Mouse (Mus musculus) lung, postnatal 14 days (tissue): ENCODE measurements around the gene Gm49387.

Experiments
- DNase-seq: peaks from one replicate; pipeline ENCODE4 v3.0.0; 2021

Gene Gm49387

DNA sequence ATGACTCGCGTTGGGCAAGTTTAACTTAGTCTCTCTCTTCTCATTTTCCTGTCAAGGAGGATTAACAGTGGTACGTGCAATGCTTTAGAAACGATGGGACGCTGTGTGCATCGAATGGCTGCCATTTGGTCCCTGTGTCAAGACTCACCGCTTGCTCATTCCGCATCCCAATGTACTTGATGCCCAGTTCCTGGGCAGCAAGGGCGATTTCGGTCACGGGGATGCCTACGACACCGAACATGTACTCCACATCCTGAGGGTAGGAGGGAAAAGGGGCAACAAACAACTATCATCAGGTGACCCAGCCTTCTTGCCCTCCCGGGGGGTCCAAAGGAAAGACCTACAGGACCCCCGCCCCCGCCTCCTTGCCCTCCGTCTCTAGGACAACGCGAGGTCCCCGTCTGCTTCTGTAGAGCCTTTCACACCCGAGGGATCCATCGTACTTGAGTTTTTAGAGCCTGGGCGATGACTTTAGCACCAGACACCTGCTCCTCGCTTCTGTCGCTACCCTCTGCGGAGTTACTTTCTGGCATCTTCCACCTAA is at the start of gene Gm49387:
TSS of gene Gm49387 (minus strand) at position 533 of the 544 bp plus-strand sequence.
- no peak for DNase-seq

- DNase-seq, result no peak
Observed at GRCm38 (mm10) chr14:31686231-31686630, 45.6 kb upstream of the Gm49387 start.

DNA sequence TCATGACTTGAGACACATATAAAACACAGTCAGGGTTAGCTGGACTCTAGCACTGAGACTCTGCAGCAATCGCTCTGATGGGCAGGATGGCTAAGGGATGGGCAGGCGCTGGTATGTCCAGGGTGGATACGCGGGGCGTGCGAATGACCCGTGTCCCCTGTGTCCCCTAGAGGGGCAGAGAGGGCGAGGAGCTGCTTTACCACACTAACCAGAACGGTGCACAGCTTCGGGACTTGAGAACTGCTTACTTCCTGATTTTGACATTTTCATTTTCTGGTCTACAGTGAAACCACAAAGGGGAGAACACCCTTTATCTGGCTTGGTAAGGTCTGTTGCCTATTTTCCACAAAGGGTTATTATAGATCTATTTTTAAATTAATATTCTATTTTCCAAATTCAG is 45.0 kb upstream of the Gm49387 start:
- no peak for DNase-seq

DNA sequence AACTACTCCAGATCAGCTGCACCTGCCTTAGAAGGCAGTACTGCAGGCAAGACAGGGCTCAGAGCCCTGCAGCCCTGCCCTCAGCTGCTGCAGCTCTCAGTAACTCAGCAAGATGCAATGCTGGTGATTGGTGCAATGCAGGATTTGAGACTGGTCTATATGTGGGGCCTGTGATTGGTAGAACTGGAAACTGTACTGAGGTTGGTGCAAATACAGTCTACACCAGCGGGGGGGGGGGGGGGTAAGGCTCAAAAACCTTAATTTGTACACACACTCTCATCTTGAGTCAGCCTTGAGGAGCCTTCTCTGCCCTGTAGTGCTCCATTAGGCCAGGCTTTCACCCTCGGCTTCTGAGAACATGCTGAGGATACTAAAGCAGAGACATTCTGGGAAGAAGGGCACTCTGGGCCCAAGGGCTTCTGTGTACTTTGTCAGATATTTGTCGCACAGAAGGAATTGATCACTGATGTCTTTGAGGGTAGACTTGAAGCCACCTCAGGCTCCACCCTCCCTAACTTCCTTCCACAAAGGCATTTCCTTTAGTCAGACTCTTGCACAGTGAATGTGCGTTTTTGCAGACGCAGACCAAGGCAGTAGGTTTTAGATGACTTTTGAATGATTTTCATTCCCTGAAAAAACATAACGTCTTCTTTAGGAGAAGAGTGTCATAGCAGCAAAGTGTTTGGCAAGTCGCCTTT is 43.8 kb upstream of the Gm49387 start:
- DNase-seq, result no peak

DNA sequence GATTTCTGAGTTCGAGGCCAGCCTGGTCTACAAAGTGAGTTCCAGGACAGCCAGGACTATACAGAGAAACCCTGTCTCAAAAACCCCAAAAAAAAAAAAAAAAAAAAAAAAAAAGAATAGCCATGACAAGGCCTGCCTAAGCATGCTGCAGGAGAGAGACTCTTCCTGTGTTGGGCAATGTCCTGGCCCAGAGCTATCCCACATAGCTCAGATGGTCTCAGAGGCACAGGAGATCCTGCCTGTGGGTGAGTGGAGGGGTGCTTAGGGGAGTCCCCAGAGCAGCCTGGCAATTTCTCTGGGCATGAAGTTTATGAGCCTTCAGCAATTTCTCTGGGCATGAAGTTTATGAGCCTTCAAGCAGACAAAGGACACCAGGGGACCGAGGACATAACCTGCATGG is 42.9 kb upstream of the Gm49387 start:
- DNase-seq, result no peak

DNA sequence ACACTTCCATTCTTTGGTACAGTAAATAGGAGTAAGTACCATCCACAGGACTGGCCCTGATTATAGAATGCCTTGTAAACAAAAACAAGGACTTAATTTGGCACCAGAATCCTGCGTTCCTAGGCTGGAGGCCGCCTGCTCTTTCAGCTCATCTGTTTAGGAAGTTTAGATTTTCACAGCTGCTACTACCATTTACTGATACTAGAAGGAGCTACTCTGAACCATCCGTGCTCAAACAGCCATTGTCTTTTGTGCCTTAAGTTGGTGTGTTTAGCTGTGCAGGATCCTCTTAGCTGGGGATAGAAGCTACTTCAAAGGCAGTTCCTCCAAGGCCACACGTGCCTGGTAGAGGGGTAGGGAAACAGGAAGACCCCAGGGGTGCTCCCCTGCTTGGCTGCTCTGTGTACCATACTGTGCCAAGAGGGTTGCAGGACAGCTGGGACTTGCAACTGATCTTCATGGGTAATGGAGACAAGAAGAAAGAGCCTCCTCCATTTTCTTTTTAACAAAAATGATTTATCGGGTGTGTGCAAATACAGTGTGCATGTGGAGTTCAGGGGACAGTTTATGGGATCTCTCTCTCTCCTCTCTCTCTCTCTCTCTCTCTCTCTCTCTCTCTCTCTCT is 41.4 kb upstream of the Gm49387 start:
- DNase-seq, result no peak

- no peak for DNase-seq
Observed at GRCm38 (mm10) chr14:31681291-31681690, 40.6 kb upstream of the Gm49387 start.

DNA sequence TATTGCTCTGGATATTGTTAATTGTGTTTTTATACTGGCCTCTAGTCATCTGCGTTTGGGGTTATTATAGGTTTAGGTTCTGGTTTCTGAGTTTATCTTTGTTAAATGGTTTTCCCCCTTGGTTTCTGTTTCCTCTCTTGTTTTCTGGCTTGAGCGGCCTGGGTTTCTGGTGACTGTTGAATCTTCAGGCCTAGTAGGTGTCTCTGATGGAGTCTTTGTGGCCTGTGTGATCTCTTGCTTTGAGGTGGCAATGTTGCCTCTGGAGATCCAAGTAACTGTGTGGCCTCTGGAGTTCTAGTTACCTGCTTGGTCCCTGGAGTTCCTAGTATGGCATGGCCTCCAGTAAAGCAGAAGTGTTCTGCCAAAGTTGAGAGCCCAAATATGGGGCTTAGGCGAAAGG is 40.0 kb upstream of the Gm49387 start:
- DNase-seq, result no peak

DNA sequence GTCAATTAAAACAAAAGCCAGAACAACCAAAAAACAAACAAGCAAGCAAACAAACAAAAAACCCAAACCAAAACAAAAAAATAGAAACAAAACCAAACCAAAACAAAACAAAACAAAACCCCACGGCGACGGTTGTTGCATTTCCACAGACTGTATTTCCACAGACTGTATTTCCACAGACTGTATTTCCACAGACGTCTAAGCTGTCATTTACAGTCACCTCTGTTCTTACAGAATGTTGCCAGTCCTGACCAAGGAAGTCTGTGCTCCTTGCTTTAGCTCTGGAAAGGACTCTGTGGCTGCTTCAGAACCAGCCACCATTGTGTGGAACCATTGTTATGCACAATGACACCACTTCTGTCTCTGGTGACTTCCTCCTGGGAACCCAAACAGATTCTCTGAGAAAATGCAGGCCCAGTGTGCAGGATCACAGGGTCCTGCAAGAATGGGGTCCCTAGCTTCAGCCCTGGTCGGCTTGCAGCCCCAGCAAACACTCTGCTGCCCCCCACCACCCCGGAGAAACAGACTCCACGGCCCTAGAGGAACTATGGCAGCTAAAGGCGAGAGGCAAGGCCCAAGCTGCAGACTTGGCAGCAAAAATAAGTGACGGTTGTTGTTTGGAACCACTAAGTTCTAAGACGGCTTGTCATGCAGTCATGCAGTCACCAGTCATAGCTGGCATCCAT is 31.1 kb upstream of the Gm49387 start:
- no peak for DNase-seq

DNA sequence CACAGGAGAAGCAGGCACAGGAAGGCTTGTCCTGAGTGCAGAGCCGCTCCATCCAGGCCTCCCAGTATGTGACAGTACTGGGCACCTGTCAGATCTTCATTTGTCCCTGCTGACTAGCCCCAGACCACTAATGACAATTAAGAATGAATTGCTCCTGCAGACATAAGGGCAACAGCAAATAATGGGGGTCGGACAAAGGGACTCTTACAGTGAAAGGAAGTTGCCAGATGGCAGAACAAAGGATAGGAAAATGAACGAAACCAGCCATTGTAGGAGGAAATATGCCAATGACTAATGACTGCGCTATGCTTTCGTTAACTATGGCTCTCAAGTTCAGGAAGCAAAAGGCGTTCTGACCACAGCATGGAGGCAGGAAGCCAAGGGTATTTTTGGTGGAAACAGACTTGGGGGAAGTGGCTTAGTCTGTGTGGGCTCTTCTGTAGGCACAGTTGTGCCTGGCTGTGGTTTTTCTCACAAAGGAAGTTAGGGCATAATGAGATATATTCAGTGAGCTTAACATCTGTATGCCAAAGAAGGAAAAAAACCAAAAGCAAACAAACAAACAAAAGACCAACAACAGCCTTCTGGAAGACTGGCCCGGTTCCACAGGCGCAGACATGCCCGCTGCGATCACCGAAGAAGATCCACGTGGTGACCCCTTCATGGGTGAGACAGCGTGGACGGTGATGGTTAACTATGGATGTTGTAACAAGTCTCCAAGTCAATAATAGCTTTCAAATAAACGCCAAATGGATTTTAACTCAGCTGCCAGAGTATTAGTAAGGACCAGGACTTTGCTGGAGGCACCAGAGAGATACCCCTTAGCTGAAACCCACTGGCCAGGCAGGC is 29.2 kb upstream of the Gm49387 start:
- DNase-seq, result peak; percentile 57

DNA sequence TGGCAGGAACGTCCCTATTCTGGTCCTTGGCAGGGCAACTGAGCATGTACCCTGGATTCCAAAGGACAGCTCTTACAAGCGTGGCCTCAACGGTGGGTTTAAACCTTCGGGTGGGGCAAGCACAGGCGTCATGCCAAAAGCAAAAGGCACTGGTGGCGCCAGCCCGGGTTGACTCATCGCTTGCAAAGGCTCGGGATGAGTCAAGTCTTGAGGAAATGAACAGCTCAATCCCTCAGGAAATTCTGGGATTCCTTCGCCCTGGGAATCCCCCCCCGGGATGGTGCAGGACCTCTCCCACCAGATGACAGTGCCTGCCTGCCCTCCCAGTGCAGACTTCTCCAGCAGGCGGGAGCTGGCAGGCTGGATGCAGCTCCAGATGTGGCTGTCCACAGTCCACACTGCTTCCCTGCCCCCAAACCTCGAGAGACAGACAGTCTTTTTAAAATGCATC is 28.5 kb upstream of the Gm49387 start:
- DNase-seq, result peak; percentile 70

DNA sequence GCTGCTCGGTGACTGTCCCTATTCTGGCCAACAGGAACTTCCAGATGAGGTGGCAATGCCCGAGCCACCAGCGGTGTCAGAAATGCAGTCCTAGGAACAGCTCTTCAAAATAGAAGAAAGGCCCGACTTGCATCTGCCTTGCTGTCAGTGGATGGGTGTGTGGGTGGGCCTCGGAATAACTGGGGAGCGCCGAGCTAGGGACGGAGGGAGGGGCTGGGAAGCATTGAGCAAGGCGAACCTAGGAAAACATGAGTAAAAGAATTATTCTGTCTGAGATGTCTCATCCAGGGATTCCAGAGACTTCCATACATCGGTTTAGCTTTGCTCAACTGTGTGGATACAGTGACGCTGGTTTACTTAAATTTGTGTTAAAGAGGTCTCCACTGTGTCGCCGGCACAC is 27.6 kb upstream of the Gm49387 start:
- no peak for DNase-seq

- no peak for DNase-seq
Observed at GRCm38 (mm10) chr14:31667741-31668140, 27.1 kb upstream of the Gm49387 start.

DNA sequence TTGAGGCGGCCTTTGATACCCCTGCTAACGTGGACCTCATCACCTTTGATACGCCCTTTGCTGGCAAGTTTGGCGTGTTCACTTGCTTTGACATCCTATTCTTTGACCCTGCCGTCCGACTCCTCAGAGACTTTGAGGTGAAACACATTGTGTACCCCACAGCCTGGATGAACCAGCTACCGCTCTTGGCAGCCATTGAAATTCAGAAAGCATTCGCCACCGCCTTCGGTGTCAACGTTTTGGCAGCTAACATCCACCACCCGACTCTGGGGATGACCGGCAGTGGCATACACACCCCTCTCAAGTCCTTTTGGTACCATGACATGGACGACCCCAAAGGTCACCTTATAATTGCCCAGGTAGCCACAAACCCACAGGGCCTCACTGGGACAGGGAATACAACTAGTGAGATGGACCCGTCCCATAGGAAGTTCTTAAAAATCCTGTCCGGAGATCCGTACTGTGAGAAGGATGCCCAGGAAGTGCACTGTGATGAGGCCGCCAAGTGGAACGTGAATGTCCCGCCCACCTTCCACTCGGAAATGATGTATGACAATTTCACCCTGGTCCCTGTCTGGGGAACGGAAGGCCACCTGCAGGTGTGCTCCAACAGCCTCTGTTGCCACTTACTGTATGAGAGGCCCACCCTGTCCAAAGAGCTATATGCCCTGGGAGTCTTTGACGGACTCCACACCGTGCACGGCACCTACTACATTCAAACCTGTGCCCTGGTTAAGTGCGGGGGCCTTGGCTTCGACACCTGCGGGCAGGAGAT is 26.4 kb upstream of the Gm49387 start:
- DNase-seq, result no peak

- DNase-seq, result no peak
Observed at GRCm38 (mm10) chr14:31665566-31665940, 24.9 kb upstream of the Gm49387 start.

- DNase-seq, result no peak
Observed at GRCm38 (mm10) chr14:31664903-31665565, 24.4 kb upstream of the Gm49387 start.

- no peak for DNase-seq
Observed at GRCm38 (mm10) chr14:31664100-31664902, 23.6 kb upstream of the Gm49387 start.

GRCm38 (mm10) chr14:31663376-31664099 is 22.9 kb upstream of the Gm49387 start:
- DNase-seq, result no peak

GRCm38 (mm10) chr14:31662555-31663211 is 22.0 kb upstream of the Gm49387 start:
- DNase-seq, result peak; percentile 83
